Mouse (Mus musculus) R1 (cell line): ENCODE results near the gene Olfr31.

Source experiments
- DNase-seq: peaks from one replicate; pipeline ENCODE4 v3.0.0-alpha.2; 2018; ENCODE audit warnings: low read depth, low spot score

The Olfr31 gene

GRCm38 (mm10) chr14:14354511-14355359 is 32.1 kb downstream of the Olfr31 start:
- DNase-seq = no peak

GRCm38 (mm10) chr14:14355360-14355646 is 32.7 kb downstream of the Olfr31 start:
- peak; percentile 51 for DNase-seq
